Mouse (Mus musculus): ENCODE measurements at regions not wholly inside any gene's neighbourhood (a gene's known extent, or its start where the extent isn't known, plus 50 kb on each side); places are given as distances from the start of the nearest gene placed in this dataset.

GRCm38 (mm10) chr5:102399006-102399405 is 82.2 kb upstream of the Arhgap24 start:
- no peak for ATAC-seq (replicated peaks)
- WGBS: 71% methylated on average over 4 of the region's 4 CpGs
- Histone ChIP-seq H3K27ac (no peak overlapping the region), H3K4me1 (no peaks in the 10 kb centered on the region), H3K9ac (no peak overlapping the region), H3K4me2 (no peak overlapping the region), H3K36me3 (replicated peaks) (no peaks in the 10 kb centered on the region), H3K9me3 (no peaks in the 10 kb centered on the region), H3K27me3 (replicated peaks) (no peaks in the 10 kb centered on the region), H3K4me3 (no peak overlapping the region)

- no peak for ATAC-seq (replicated peaks)
- Histone ChIP-seq H3K9ac (no peak overlapping the region), H3K27ac (no peak overlapping the region), H3K36me3 (replicated peaks) (no peaks in the 10 kb centered on the region), H3K4me1 (0 out of 2 replicates have a peak, but pooled peaks cover 4% of the 10 kb centered on the region), H3K9me3 (no peaks in the 10 kb centered on the region; the same call in 1 of the 2 replicates), H3K4me2 (no peak overlapping the region), H3K4me3 (no peak overlapping the region), H3K27me3 (replicated peaks) (no peaks in the 10 kb centered on the region)
- WGBS: 79% methylated on average over 5 of the region's 5 CpGs
Observed at GRCm38 (mm10) chr5:102417642-102418041, 63.5 kb upstream of the Arhgap24 start.

- H3K27me3 ChIP-seq (replicated peaks): no peaks in the 10 kb centered on the region
- H3K27ac ChIP-seq: no peak overlapping the region
- no peaks in the 10 kb centered on the region; the same call in 1 of the 2 replicates for H3K9me3 ChIP-seq
- no peak overlapping the region for H3K4me2 ChIP-seq
- no peak for ATAC-seq (replicated peaks)
- H3K36me3 ChIP-seq (replicated peaks): no peaks in the 10 kb centered on the region
- no peak overlapping the region for H3K4me3 ChIP-seq
- 34% methylated on average over 1 of the region's 1 CpGs for WGBS
- no peak overlapping the region for H3K9ac ChIP-seq
- 0 out of 2 replicates have a peak, but pooled peaks cover 4% of the 10 kb centered on the region for H3K4me1 ChIP-seq
Observed at GRCm38 (mm10) chr5:102419089-102419488, 62.1 kb upstream of the Arhgap24 start.

- no peak overlapping the region for H3K9ac ChIP-seq
- H3K27ac ChIP-seq: no peak overlapping the region
- H3K9me3 ChIP-seq: no peaks in the 10 kb centered on the region; the same call in 1 of the 2 replicates
- no peak overlapping the region for H3K4me3 ChIP-seq
- H3K36me3 ChIP-seq (replicated peaks): no peaks in the 10 kb centered on the region
- 88% methylated on average over 16 of the region's 16 CpGs for WGBS
- no peaks in the 10 kb centered on the region for H3K4me1 ChIP-seq
- ATAC-seq (replicated peaks): no peak
- H3K4me2 ChIP-seq: no peak overlapping the region
- no peaks in the 10 kb centered on the region for H3K27me3 ChIP-seq (replicated peaks)
Observed at GRCm38 (mm10) chr5:102424636-102425242, 56.5 kb upstream of the Arhgap24 start.

GRCm38 (mm10) chr5:102428310-102428709 is 52.9 kb upstream of the Arhgap24 start:
- H3K9ac ChIP-seq: no peak overlapping the region
- H3K9me3 ChIP-seq: no peaks in the 10 kb centered on the region
- no peak overlapping the region for H3K27ac ChIP-seq
- H3K36me3 ChIP-seq (replicated peaks): no peaks in the 10 kb centered on the region
- no peak overlapping the region for H3K4me2 ChIP-seq
- H3K4me3 ChIP-seq: no peak overlapping the region
- no peaks in the 10 kb centered on the region for H3K27me3 ChIP-seq (replicated peaks)
- 79% methylated on average over 3 of the region's 3 CpGs for WGBS
- ATAC-seq (replicated peaks): no peak
- no peaks in the 10 kb centered on the region for H3K4me1 ChIP-seq

Data from midbrain, embryonic 15.5 days (tissue).